Mouse (Mus musculus) heart, postnatal 0 days (tissue): ENCODE results near the gene Elovl6. TPM values are rescaled to one million over a fixed set of nuclear protein-coding genes. Genes with fewer than 3 reads are reported as not detected.
A peak's percentile ranks its signal among the peaks of the same experiment; 100 is the strongest.

Experiments used
- ATAC-seq: fragments of 200-750 bp; cut with Nextera tagmentation; 2 replicates; pipeline ENCODE4 v1.8.0; 2017; ENCODE audit warnings: low read depth, moderate number of reproducible peaks, moderate library complexity; ENCODE audit not compliant: insufficient read depth
- DNase-seq: peaks from one replicate; pipeline ENCODE4 v3.0.0-alpha.2; 2016; ENCODE audit warnings: low spot score
- H3K27ac ChIP-seq: fragments of 300-500 bp; sonication (generic); 2 replicates; pipeline ENCODE4 v1.5.1; 2014; ENCODE audit warnings: low read depth, mild to moderate bottlenecking
- H3K27me3 ChIP-seq: fragments of 300-500 bp; sonication (generic); 2 replicates; pipeline ENCODE4 v1.6.1; 2014; ENCODE audit warnings: low read length, mixed read lengths; ENCODE audit not compliant: control insufficient read depth, insufficient read depth
- H3K36me3 ChIP-seq: fragments of 300-500 bp; sonication (generic); replicated peaks from 2 replicates; pipeline ENCODE4 v1.6.1; 2014; ENCODE audit warnings: low read length, mixed read lengths; ENCODE audit not compliant: control insufficient read depth, insufficient read depth
- H3K4me1 ChIP-seq: fragments of 300-500 bp; sonication (generic); 2 replicates; pipeline ENCODE4 v1.6.1; 2014; ENCODE audit warnings: antibody characterized with exemption; ENCODE audit not compliant: control insufficient read depth, insufficient read depth
- H3K4me2 ChIP-seq: fragments of 300-500 bp; sonication (generic); 2 replicates; pipeline ENCODE4 v1.6.1; 2014; ENCODE audit warnings: low read depth, mild to moderate bottlenecking, low read length, moderate library complexity
- H3K4me3 ChIP-seq: fragments of 300-500 bp; sonication (generic); 2 replicates; pipeline ENCODE4 v1.5.1; 2014; ENCODE audit warnings: low read depth, low read length
- H3K9ac ChIP-seq: fragments of 300-500 bp; sonication (generic); replicated peaks from 2 replicates; pipeline ENCODE4 v1.6.1; 2014; ENCODE audit warnings: low read depth, low read length, mixed read lengths
- H3K9me3 ChIP-seq: fragments of 300-500 bp; sonication (generic); replicated peaks from 2 replicates; pipeline ENCODE4 v1.6.1; 2016; ENCODE audit warnings: low read length; ENCODE audit not compliant: control insufficient read depth
- CTCF ChIP-seq: IDR thresholded peaks from 2 replicates; pipeline ENCODE4 v1.5.1; 2016; ENCODE audit warnings: antibody characterized with exemption, control low read depth, low read depth
- EP300 ChIP-seq: IDR thresholded peaks from 2 replicates; pipeline ENCODE4 v1.6.1; 2016; ENCODE audit warnings: antibody characterized with exemption, low read depth
- WGBS: fragments of 180-500 bp; shearing (Covaris S2); extraction: QIAGEN DNeasy Blood & Tissue Kit; methylation state at CpG from one replicate; pipeline ENCODE4 v1.1.7; 2014; 5-methylcytosine and 5-hydroxymethylcytosine counted together
- polyA plus RNA-seq: library from polyadenylated mRNA; unstranded; fragments of >200 nt; fragmentation: Nextera tagmentation; extraction: Ambion mirVana; gene quantifications from 2 replicates; pipeline ENCODE4 v1.2.1, GENCODE M21; 2015
- total RNA-seq: library from RNA; depleted of rRNA; stranded (reverse); fragments of >200 nt; gene quantifications from 2 replicates; pipeline ENCODE4 v1.2.3, GENCODE M21; 2014; ENCODE audit warnings: low replicate concordance

The Elovl6 gene
- total and polyA plus RNA-seq, 2 experiments from 2014 or later = 2.9 to 5.2 TPM

DNA sequence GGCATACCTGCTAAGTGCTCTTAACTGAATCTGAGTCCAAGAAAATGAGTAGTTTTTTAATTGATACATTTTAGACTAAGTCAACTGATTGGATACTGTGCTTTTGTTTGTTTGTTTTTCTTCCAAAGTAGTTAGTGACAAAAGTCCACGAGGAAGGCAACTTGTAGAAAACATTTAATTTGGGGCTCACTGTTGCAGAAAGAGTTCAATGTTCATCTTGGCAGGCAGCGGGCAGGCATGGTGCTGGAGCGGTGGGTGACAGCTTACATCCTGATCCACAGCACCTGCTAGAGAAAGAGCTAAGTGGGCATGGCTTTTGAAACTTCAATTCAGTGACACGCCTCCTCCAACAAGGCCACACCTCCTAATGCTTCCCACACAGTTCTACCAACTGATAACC is 31.7 kb downstream of the Elovl6 start:
- Histone ChIP-seq H3K27ac (no peak overlapping the region), H3K9ac (no peak overlapping the region), H3K4me2 (no peak overlapping the region), H3K4me1 (no peaks in the 10 kb centered on the region), H3K4me3 (no peak overlapping the region), H3K36me3 (no peaks in the 10 kb centered on the region), H3K27me3 (no peaks in the 10 kb centered on the region), H3K9me3 (no peaks in the 10 kb centered on the region)
- WGBS = 90% methylated on average over 4 of the region's 4 CpGs
- no peak for ATAC-seq
- TF ChIP-seq EP300 = no peak
- TF ChIP-seq CTCF = no peak
- DNase-seq = no peak

GRCm38 (mm10) chr3:129564852-129565251 is 32.7 kb downstream of the Elovl6 start:
- Histone ChIP-seq H3K9ac (no peak overlapping the region), H3K4me1 (no peaks in the 10 kb centered on the region), H3K27me3 (no peaks in the 10 kb centered on the region), H3K27ac (no peak overlapping the region), H3K4me2 (no peak overlapping the region), H3K4me3 (no peak overlapping the region), H3K36me3 (no peaks in the 10 kb centered on the region), H3K9me3 (no peaks in the 10 kb centered on the region)
- no peak for ATAC-seq
- 90% methylated on average over 2 of the region's 2 CpGs for WGBS
- DNase-seq = no peak
- TF ChIP-seq CTCF (no peak), EP300 (no peak)

DNA sequence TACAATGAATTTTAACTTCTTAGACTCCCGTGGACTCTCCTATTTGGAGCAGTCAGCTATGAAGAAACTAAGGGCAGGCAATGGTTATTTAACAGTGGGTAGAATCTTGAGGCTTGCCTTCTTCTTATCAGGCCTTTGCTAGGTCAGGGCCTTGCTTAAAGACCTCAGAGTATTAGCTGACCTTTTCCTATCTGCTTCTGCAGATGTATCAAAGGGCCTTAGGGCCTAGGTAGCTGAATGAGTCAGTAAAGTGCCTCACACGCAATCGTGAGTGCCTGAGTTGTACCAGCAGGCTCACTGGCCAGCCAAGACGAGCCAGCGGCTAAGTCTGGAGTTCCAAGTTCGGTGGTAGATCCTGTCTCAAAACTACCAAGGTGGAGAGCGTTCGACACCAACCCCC is 33.3 kb downstream of the Elovl6 start:
- Histone ChIP-seq H3K27ac (no peak overlapping the region), H3K9me3 (no peaks in the 10 kb centered on the region), H3K36me3 (no peaks in the 10 kb centered on the region), H3K4me3 (no peak overlapping the region), H3K4me1 (no peaks in the 10 kb centered on the region), H3K27me3 (no peaks in the 10 kb centered on the region), H3K9ac (no peak overlapping the region), H3K4me2 (no peak overlapping the region)
- WGBS = 72% methylated on average over 8 of the region's 8 CpGs
- TF ChIP-seq EP300 (no peak), CTCF (no peak)
- ATAC-seq (no peak), DNase-seq (no peak)

DNA sequence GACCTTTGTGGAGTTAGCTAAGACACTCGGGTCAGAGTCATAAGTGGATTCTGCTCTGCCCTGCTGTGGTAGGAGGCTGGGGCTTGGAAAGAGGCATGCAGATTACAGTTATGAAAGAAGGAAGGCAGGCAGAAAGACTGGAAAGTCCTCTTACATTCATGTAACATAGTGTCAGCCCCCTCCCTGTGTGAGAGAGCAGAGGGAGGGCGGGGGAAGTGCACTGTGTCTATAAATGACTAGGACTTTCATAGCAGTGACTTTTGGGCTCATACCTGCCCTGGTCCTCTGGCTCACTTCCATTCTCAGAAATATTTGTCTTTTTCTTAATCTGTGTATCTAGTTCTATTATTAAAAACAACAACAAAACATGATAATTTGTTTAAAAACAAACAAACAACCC is 33.9 kb downstream of the Elovl6 start:
- peak; percentile 20; the same call in 1 of the 2 replicates for ATAC-seq

GRCm38 (mm10) chr3:129566876-129567275 is 34.7 kb downstream of the Elovl6 start:
- Histone ChIP-seq H3K4me2 (no peak overlapping the region), H3K4me1 (no peaks in the 10 kb centered on the region), H3K36me3 (no peaks in the 10 kb centered on the region), H3K9me3 (no peaks in the 10 kb centered on the region), H3K27me3 (no peaks in the 10 kb centered on the region), H3K4me3 (no peak overlapping the region), H3K27ac (no peak overlapping the region), H3K9ac (no peak overlapping the region)
- 53% methylated on average over 5 of the region's 5 CpGs for WGBS
- TF ChIP-seq CTCF = no peak
- no peak for TF ChIP-seq EP300
- ATAC-seq (no peak), DNase-seq (no peak)

More for the DNA sequence above, 33.9 kb downstream of the Elovl6 start:
- no peaks in the 10 kb centered on the region for H3K27me3 ChIP-seq
- no peak overlapping the region for H3K4me3 ChIP-seq
- H3K4me2 ChIP-seq = no peak overlapping the region
- H3K27ac ChIP-seq = no peak overlapping the region
- H3K9ac ChIP-seq = no peak overlapping the region
- TF ChIP-seq CTCF (no peak), EP300 (no peak)
- no peaks in the 10 kb centered on the region for H3K9me3 ChIP-seq
- H3K4me1 ChIP-seq = no peaks in the 10 kb centered on the region
- no peak for DNase-seq
- no peaks in the 10 kb centered on the region for H3K36me3 ChIP-seq
- 67% methylated on average over 2 of the region's 2 CpGs for WGBS

DNA sequence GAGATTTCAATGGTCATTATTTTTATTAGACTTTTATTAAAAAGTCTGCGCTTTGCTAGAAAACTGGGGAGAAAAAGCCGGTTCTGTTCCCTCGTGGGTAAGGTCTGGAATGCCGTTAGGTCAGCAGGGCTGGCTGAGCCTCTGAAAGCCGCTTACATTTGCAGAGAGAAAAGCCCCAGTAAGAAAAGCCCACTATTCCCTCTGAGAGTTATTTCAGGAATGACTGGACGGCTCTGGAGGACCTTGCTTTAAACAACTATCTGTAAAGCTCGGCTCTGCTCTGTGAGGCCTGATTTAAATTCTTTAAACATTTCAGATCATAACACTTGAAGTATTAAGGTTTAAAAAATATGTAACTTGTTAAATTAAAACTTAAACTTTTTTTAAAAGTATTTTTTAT is 36.4 kb downstream of the Elovl6 start:
- Histone ChIP-seq H3K27me3 (no peaks in the 10 kb centered on the region), H3K4me3 (no peak overlapping the region), H3K4me1 (no peaks in the 10 kb centered on the region; the same call in 1 of the 2 replicates), H3K4me2 (no peak overlapping the region), H3K9me3 (no peaks in the 10 kb centered on the region), H3K36me3 (no peaks in the 10 kb centered on the region), H3K27ac (no peak overlapping the region), H3K9ac (no peak overlapping the region)
- DNase-seq (peak; percentile 32), ATAC-seq (no peak)
- no peak for TF ChIP-seq EP300
- no peak for TF ChIP-seq CTCF
- 28% methylated on average over 7 of the region's 7 CpGs for WGBS
